Mouse (Mus musculus): Measurements from ENCODE around the gene Mdm2. TPM values are rescaled to one million over a fixed set of nuclear protein-coding genes. Genes with fewer than 3 reads are reported as not detected.

The Mdm2 gene
- total and polyA plus RNA-seq, 2 experiments from 2014 or later = 28.7 to 65.1 TPM

DNA sequence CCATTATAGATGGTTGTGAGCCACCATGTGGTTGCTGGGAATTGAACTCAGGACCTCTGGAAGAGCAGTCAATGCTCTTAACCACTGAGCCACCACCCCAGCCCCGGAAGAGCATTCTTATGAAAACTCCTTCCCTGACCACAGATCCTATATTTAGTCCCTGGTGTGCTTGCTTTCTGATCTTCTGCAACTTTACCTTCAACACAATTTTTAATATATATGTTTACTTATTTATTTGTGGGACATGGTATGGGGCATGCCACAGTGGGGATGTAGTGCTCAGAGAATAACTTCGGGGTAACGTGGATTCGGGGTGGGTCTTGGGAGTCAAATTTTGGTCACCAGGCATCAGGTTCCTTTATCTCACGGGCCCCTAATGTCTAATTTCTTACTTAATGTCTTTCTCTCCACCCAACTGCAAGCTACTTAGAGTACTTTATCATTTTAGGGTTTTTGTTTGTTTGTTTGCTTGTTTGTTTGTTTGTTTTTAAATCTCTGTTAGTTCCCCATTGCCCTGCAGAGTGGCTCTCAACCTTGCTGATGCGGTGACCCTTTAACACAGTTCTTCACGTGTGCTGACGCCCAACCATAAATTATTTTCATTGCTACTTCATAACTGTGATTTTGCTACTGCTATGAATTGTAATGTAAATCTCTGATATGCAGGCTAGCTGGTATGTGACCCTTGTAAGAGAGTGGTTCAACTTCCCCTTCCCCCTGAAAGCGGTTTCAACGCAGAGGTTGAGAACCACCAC is 41.8 kb downstream of the Mdm2 start:
- WGBS = 91% methylated on average over 10 of the region's 10 CpGs
- Histone ChIP-seq H3K9me3 (ENCODE audit: low read length) (no peaks in the 10 kb centered on the region), H3K27me3 (ENCODE audit: insufficient read depth, low read length) (no peaks in the 10 kb centered on the region), H3K36me3 (ENCODE audit: insufficient read depth, low read length) (no peaks in the 10 kb centered on the region), H3K4me2 (ENCODE audit: low read depth, low read length, poor library complexity, severe bottlenecking) (no peak overlapping the region), H3K27ac (ENCODE audit: low read depth, low read length) (no peak overlapping the region), H3K4me1 (ENCODE audit: insufficient read depth, low read length) (no peaks in the 10 kb centered on the region), H3K4me3 (ENCODE audit: low read depth, low read length) (no peak overlapping the region), H3K9ac (replicated peaks; ENCODE audit: low read length, poor library complexity, severe bottlenecking) (no peak overlapping the region)
- no peak for TF ChIP-seq CTCF (IDR thresholded peaks at IDR 0.05)
- DNase-seq (ENCODE audit: low spot score) = no peak
- ATAC-seq (ENCODE audit: low FRiP score) = no peak

- no peaks in the 10 kb centered on the region for H3K9me3 ChIP-seq (ENCODE audit: low read length)
- no peaks in the 10 kb centered on the region for H3K27me3 ChIP-seq (ENCODE audit: insufficient read depth, low read length)
- DNase-seq (ENCODE audit: low spot score) = no peak
- no peak overlapping the region for H3K27ac ChIP-seq (ENCODE audit: low read depth, low read length)
- H3K4me2 ChIP-seq (ENCODE audit: low read depth, low read length, poor library complexity, severe bottlenecking) = no peak overlapping the region
- TF ChIP-seq CTCF (IDR thresholded peaks at IDR 0.05) = no peak
- no peaks in the 10 kb centered on the region for H3K4me1 ChIP-seq (ENCODE audit: insufficient read depth, low read length)
- H3K4me3 ChIP-seq (ENCODE audit: low read depth, low read length) = no peak overlapping the region
- WGBS = 94% methylated on average over 28 of the region's 28 CpGs
- no peak for ATAC-seq (ENCODE audit: low FRiP score)
- no peaks in the 10 kb centered on the region for H3K36me3 ChIP-seq (ENCODE audit: insufficient read depth, low read length)
- H3K9ac ChIP-seq (replicated peaks; ENCODE audit: low read length, poor library complexity, severe bottlenecking) = no peak overlapping the region
Observed at GRCm38 (mm10) chr10:117667663-117668507, 42.7 kb downstream of the Mdm2 start.

DNA sequence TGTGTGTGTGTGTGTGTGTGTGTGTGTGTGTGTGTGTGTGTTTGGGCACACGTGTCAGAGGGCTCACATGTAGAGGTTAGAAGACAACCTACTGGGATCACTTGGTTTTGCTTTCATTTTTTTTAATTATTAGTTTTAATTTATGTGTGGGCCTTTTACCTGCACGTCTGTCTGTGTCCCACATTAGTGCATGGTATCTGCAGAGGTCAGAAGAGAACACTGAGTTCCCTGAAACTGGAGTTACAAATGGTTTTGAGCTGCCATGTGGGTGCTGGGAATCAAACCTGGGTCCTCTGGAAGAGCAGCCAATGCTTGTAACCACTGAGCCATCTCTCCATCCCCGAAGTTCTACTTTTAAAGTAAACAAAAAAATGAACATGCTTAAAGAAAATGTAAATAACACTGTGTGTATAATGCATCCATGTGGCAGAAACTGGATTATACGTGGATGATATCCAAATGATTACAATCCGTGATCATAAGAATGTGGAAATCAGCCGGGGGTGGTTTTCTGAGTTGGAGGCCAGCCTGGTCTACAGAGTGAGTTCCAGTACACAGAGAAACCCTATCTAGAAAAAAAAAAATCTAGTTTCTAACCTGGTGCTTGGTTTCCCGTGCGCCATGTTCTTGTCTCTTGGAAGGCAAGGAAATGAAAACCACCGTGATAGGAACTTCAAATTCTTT is 43.5 kb downstream of the Mdm2 start:
- no peak overlapping the region for H3K4me2 ChIP-seq (ENCODE audit: low read depth, low read length, poor library complexity, severe bottlenecking)
- H3K4me3 ChIP-seq (ENCODE audit: low read depth, low read length) = no peak overlapping the region
- DNase-seq (ENCODE audit: low spot score) = no peak
- H3K27ac ChIP-seq (ENCODE audit: low read depth, low read length) = no peak overlapping the region
- no peaks in the 10 kb centered on the region for H3K27me3 ChIP-seq (ENCODE audit: insufficient read depth, low read length)
- H3K36me3 ChIP-seq (ENCODE audit: insufficient read depth, low read length) = no peaks in the 10 kb centered on the region
- TF ChIP-seq CTCF (IDR thresholded peaks at IDR 0.05) = no peak
- H3K9me3 ChIP-seq (ENCODE audit: low read length) = no peaks in the 10 kb centered on the region
- ATAC-seq (ENCODE audit: low FRiP score) = no peak
- no peak overlapping the region for H3K9ac ChIP-seq (replicated peaks; ENCODE audit: low read length, poor library complexity, severe bottlenecking)
- H3K4me1 ChIP-seq (ENCODE audit: insufficient read depth, low read length) = no peaks in the 10 kb centered on the region
- 90% methylated on average over 9 of the region's 9 CpGs for WGBS

DNA sequence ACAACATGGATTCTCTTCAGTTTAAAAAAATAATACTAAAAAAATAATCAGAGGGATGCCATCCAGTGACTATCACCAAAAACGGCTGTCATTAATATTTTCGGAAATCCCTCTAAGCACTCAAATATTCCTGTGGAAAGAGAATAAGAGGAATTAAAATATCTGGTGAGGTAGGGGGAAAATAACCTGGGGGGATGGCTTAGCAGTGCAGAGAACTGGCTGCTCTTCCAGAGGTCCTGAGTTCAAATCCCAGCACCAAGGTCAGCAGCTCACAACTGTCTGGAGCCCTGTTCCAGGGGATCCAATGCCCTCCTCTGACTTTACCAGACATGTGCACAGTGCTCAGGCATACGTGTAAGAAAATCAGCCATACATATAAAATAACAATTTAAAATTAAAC is 44.2 kb downstream of the Mdm2 start:
- no peak overlapping the region for H3K4me3 ChIP-seq (ENCODE audit: low read depth, low read length)
- ATAC-seq (ENCODE audit: low FRiP score) (no peak), DNase-seq (ENCODE audit: low spot score) (no peak)
- no peak for TF ChIP-seq CTCF (IDR thresholded peaks at IDR 0.05)
- 88% methylated on average over 3 of the region's 3 CpGs for whole genome bisulfite sequencing
- H3K9me3 ChIP-seq (ENCODE audit: low read length) = no peaks in the 10 kb centered on the region
- H3K4me2 ChIP-seq (ENCODE audit: low read depth, low read length, poor library complexity, severe bottlenecking) = no peak overlapping the region
- H3K27me3 ChIP-seq (ENCODE audit: insufficient read depth, low read length) = no peaks in the 10 kb centered on the region
- H3K9ac ChIP-seq (replicated peaks; ENCODE audit: low read length, poor library complexity, severe bottlenecking) = no peak overlapping the region
- H3K4me1 ChIP-seq (ENCODE audit: insufficient read depth, low read length) = no peaks in the 10 kb centered on the region
- H3K27ac ChIP-seq (ENCODE audit: low read depth, low read length) = no peak overlapping the region
- no peaks in the 10 kb centered on the region for H3K36me3 ChIP-seq (ENCODE audit: insufficient read depth, low read length)

- H3K9me3 ChIP-seq (ENCODE audit: low read length) = no peaks in the 10 kb centered on the region
- no peak for DNase-seq (ENCODE audit: low spot score)
- H3K27ac ChIP-seq (ENCODE audit: low read depth, low read length) = no peak overlapping the region
- no peaks in the 10 kb centered on the region for H3K4me1 ChIP-seq (ENCODE audit: insufficient read depth, low read length)
- H3K36me3 ChIP-seq (ENCODE audit: insufficient read depth, low read length) = no peaks in the 10 kb centered on the region
- 56% methylated on average over 9 of the region's 9 CpGs for WGBS
- no peak overlapping the region for H3K4me3 ChIP-seq (ENCODE audit: low read depth, low read length)
- H3K27me3 ChIP-seq (ENCODE audit: insufficient read depth, low read length) = no peaks in the 10 kb centered on the region
- no peak overlapping the region for H3K4me2 ChIP-seq (ENCODE audit: low read depth, low read length, poor library complexity, severe bottlenecking)
- H3K9ac ChIP-seq (replicated peaks; ENCODE audit: low read length, poor library complexity, severe bottlenecking) = no peak overlapping the region
- no peak for TF ChIP-seq CTCF (IDR thresholded peaks at IDR 0.05)
- no peak for ATAC-seq (ENCODE audit: low FRiP score)
Observed at GRCm38 (mm10) chr10:117665376-117666275, 44.9 kb downstream of the Mdm2 start.

All from midbrain, postnatal 0 days (tissue).